Mouse (Mus musculus): ENCODE measurements around the gene Lat. TPM values are rescaled to one million over a fixed set of nuclear protein-coding genes. Genes with fewer than 3 reads are reported as not detected.

Gene Lat
- polyA plus RNA-seq, 1 experiment from 2014 or later = 9.0 TPM

GRCm38 (mm10) chr7:126363038-126363437 lies 6.3 kb downstream of the Lat start:
- no peak overlapping the region for H3K9ac ChIP-seq
- no peaks in the 10 kb centered on the region for H3K4me1 ChIP-seq
- no peak for ATAC-seq (ENCODE audit: borderline replicate concordance, extremely low read depth, low FRiP score, low TSS enrichment)
- H3K4me2 ChIP-seq = no peak overlapping the region
- H3K27ac ChIP-seq = no peak overlapping the region
- no peak overlapping the region for H3K4me3 ChIP-seq
- H3K27me3 ChIP-seq = no peaks in the 10 kb centered on the region
- WGBS = 75% methylated on average over 6 of the region's 6 CpGs
- H3K9me3 ChIP-seq = no peaks in the 10 kb centered on the region
- H3K36me3 ChIP-seq = no peaks in the 10 kb centered on the region

GRCm38 (mm10) chr7:126359049-126359448 lies 10.3 kb downstream of the Lat start:
- H3K36me3 ChIP-seq = no peaks in the 10 kb centered on the region
- no peak for ATAC-seq (ENCODE audit: borderline replicate concordance, extremely low read depth, low FRiP score, low TSS enrichment)
- 64% methylated on average over 13 of the region's 13 CpGs for WGBS

GRCm38 (mm10) chr7:126358413-126358812 lies 11.0 kb downstream of the Lat start:
- WGBS = 88% methylated on average over 9 of the region's 9 CpGs
- H3K27ac ChIP-seq = no peak overlapping the region
- no peak overlapping the region for H3K9ac ChIP-seq

More at GRCm38 (mm10) chr7:126359049-126359448, 10.3 kb downstream of the Lat start:
- Histone ChIP-seq H3K4me1 (no peaks in the 10 kb centered on the region), H3K9me3 (no peaks in the 10 kb centered on the region), H3K27me3 (no peaks in the 10 kb centered on the region), H3K27ac (no peak overlapping the region), H3K4me2 (no peak overlapping the region), H3K4me3 (no peak overlapping the region), H3K9ac (no peak overlapping the region)

GRCm38 (mm10) chr7:126357838-126358237 lies 11.5 kb downstream of the Lat start:
- 77% methylated on average over 6 of the region's 6 CpGs for WGBS
- Histone ChIP-seq H3K4me3 (no peak overlapping the region), H3K9me3 (no peaks in the 10 kb centered on the region), H3K4me2 (no peak overlapping the region), H3K4me1 (no peaks in the 10 kb centered on the region), H3K27ac (no peak overlapping the region), H3K9ac (no peak overlapping the region), H3K36me3 (no peaks in the 10 kb centered on the region), H3K27me3 (no peaks in the 10 kb centered on the region)
- ATAC-seq (ENCODE audit: borderline replicate concordance, extremely low read depth, low FRiP score, low TSS enrichment) = no peak

More at GRCm38 (mm10) chr7:126358413-126358812, 11.0 kb downstream of the Lat start:
- no peak for ATAC-seq (ENCODE audit: borderline replicate concordance, extremely low read depth, low FRiP score, low TSS enrichment)
- no peaks in the 10 kb centered on the region for H3K4me1 ChIP-seq
- H3K4me2 ChIP-seq = no peak overlapping the region
- no peaks in the 10 kb centered on the region for H3K27me3 ChIP-seq
- H3K9me3 ChIP-seq = no peaks in the 10 kb centered on the region
- H3K36me3 ChIP-seq = no peaks in the 10 kb centered on the region
- no peak overlapping the region for H3K4me3 ChIP-seq

GRCm38 (mm10) chr7:126356793-126357591 lies 12.4 kb downstream of the Lat start:
- no peak for ATAC-seq (ENCODE audit: borderline replicate concordance, extremely low read depth, low FRiP score, low TSS enrichment)
- Histone ChIP-seq H3K4me2 (no peak overlapping the region), H3K9me3 (no peaks in the 10 kb centered on the region), H3K4me1 (no peaks in the 10 kb centered on the region), H3K36me3 (no peaks in the 10 kb centered on the region), H3K27me3 (no peaks in the 10 kb centered on the region), H3K27ac (no peak overlapping the region), H3K9ac (no peak overlapping the region), H3K4me3 (no peak overlapping the region)
- 45% methylated on average over 7 of the region's 7 CpGs for WGBS

GRCm38 (mm10) chr7:126355847-126356597 lies 13.3 kb downstream of the Lat start:
- Histone ChIP-seq H3K4me1 (0 out of 2 replicates have a peak, but pooled peaks cover 5% of the 10 kb centered on the region), H3K4me3 (no peak overlapping the region), H3K4me2 (no peak overlapping the region), H3K9me3 (no peaks in the 10 kb centered on the region), H3K27me3 (no peaks in the 10 kb centered on the region), H3K27ac (no peak overlapping the region), H3K36me3 (no peaks in the 10 kb centered on the region), H3K9ac (no peak overlapping the region)
- WGBS = 55% methylated on average over 5 of the region's 5 CpGs
- no peak for ATAC-seq (ENCODE audit: borderline replicate concordance, extremely low read depth, low FRiP score, low TSS enrichment)

GRCm38 (mm10) chr7:126354738-126355614 lies 14.4 kb downstream of the Lat start:
- no peak for ATAC-seq (ENCODE audit: borderline replicate concordance, extremely low read depth, low FRiP score, low TSS enrichment)
- Histone ChIP-seq H3K4me1 (0 out of 2 replicates have a peak, but pooled peaks cover 5% of the 10 kb centered on the region), H3K4me3 (no peak overlapping the region), H3K27me3 (no peaks in the 10 kb centered on the region), H3K9ac (no peak overlapping the region), H3K36me3 (no peaks in the 10 kb centered on the region), H3K9me3 (no peaks in the 10 kb centered on the region), H3K4me2 (no peak overlapping the region), H3K27ac (no peak overlapping the region)
- WGBS = 40% methylated on average over 14 of the region's 14 CpGs

GRCm38 (mm10) chr7:126353994-126354365 lies 15.4 kb downstream of the Lat start:
- Histone ChIP-seq H3K27me3 (no peaks in the 10 kb centered on the region), H3K4me2 (no peak overlapping the region), H3K9ac (no peak overlapping the region), H3K36me3 (no peaks in the 10 kb centered on the region), H3K27ac (no peak overlapping the region), H3K4me3 (no peak overlapping the region), H3K9me3 (no peaks in the 10 kb centered on the region), H3K4me1 (0 out of 2 replicates have a peak, but pooled peaks cover 5% of the 10 kb centered on the region)
- 81% methylated on average over 3 of the region's 3 CpGs for WGBS
- no peak for ATAC-seq (ENCODE audit: borderline replicate concordance, extremely low read depth, low FRiP score, low TSS enrichment)

- no peaks in the 10 kb centered on the region for H3K9me3 ChIP-seq
- 0 out of 2 replicates have a peak, but pooled peaks cover 5% of the 10 kb centered on the region for H3K4me1 ChIP-seq
- 55% methylated on average over 11 of the region's 11 CpGs for WGBS
- H3K4me2 ChIP-seq = no peak overlapping the region
- H3K36me3 ChIP-seq = no peaks in the 10 kb centered on the region
- no peak overlapping the region for H3K27ac ChIP-seq
- H3K4me3 ChIP-seq = no peak overlapping the region
- H3K9ac ChIP-seq = no peak overlapping the region
- ATAC-seq (ENCODE audit: borderline replicate concordance, extremely low read depth, low FRiP score, low TSS enrichment) = no peak
- no peaks in the 10 kb centered on the region for H3K27me3 ChIP-seq
Measured at GRCm38 (mm10) chr7:126353251-126353993, 15.9 kb downstream of the Lat start.

GRCm38 (mm10) chr7:126351419-126351951 lies 17.9 kb downstream of the Lat start:
- Histone ChIP-seq H3K36me3 (no peaks in the 10 kb centered on the region), H3K4me2 (peak overlapping the region; percentile 39), H3K9me3 (no peaks in the 10 kb centered on the region), H3K27ac (no peak overlapping the region), H3K9ac (no peak overlapping the region), H3K4me3 (no peak overlapping the region), H3K27me3 (no peaks in the 10 kb centered on the region), H3K4me1 (0 out of 2 replicates have a peak, but pooled peaks cover 5% of the 10 kb centered on the region)
- 37% methylated on average over 10 of the region's 10 CpGs for WGBS
- ATAC-seq (ENCODE audit: borderline replicate concordance, extremely low read depth, low FRiP score, low TSS enrichment) = no peak

Data from lung, embryonic 15.5 days (tissue).